Mouse (Mus musculus) spleen, adult 10 weeks (tissue): Measurements from ENCODE around the gene Dck. TPM values are rescaled to one million over a fixed set of nuclear protein-coding genes. Genes with fewer than 3 reads are reported as not detected.

ENCODE experiments used
- polyA plus RNA-seq: library from polyadenylated mRNA; stranded (reverse); fragments of 350-450 nt; fragmentation: Illumina TruSeq; extraction: RNeasy Lipid Tissue Mini Kit (QIAGEN cat#74804); gene quantifications from one replicate; pipeline ENCODE4 v1.2.3, GENCODE M21; 2015; ENCODE audit warnings: low replicate concordance; ENCODE audit not compliant: insufficient read depth

The Dck gene
- polyA plus RNA-seq = 54.2 TPM

DNA sequence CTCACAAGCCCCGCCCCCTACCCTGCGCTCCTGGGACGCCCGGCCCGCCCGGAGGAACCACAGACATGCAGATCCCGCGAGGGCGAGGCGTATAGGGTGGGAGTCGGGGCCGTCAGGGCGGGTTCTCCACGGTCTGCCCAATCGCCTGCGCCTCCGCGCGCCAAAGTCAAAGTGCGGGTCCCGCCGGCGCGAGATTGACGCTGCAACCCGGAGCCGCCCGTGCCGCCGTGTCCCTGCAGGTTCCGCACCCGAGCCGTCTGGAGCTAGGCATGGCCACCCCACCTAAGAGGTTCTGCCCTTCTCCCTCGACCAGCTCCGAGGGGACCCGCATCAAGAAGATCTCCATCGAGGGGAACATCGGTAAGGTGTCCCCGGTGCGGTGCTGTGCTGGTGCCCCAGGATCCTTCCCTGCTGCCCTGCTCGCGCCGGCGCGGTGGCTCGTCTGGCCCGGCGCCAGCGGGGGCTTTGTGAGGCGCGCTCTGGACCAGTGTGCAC is at the start of gene Dck:
Gene Dck (plus strand): TSS at position 10 of the 495 bp plus-strand sequence.

DNA sequence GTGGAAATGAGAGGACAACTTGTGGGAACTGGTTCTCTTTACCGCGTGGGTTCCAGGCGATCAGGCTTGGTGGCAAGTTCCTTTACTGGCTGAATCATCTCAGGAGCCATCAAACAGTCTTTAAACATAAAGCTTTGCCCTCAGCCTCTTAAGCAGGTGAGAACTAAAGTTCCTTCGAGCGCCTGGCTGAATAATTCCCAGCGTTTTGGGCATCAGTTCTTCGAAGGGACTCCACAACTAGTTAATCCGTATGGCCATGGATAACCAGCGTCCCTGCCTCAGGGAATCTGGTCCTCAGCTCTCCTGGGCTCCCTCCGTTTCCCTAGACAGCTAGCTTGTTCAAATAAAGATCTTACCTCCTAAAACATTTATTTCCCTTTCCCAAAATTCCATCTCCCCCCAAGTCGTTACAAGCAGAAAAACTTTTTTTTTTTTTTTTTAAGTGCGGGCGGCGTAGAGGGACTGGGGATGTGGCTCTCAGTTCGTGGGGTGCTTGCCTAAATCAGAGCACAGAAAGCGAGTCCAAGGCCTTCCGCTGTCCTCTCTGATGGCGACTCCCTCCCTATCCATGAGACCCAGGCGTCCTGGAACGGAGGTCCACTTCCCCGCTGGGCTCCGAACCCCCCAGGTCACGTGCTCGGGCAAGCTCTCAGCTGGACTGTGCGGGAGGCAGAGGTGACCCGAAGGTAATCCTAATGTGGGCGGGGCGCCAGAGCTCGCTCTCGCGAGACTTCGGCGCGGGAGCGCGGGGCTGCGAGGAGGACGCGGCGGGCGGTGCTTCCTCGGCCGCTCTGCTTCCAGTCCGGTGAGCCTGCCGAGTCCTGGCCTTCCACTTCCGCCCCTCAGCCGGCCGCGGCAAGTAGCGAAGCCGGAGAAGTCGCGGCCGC is 44.4 kb upstream of the Dck start, which contains the start of gene Mob1b:
Gene Mob1b (plus strand): TSS at position 740 of the 887 bp plus-strand sequence.

Other genes starting within 250 kb of the Dck start
- 1,764 TPM for gene Jchain, start 237.1 kb upstream of the Dck start, polyA plus RNA-seq
- gene Utp3, start 210.5 kb upstream of the Dck start, polyA plus RNA-seq = 91.5 TPM
- 26.9 TPM for gene Rufy3, start 200.0 kb upstream of the Dck start, polyA plus RNA-seq
- 70.3 TPM for gene Grsf1, start 88.8 kb upstream of the Dck start, polyA plus RNA-seq
- gene Mob1b, start 44.1 kb upstream of the Dck start, polyA plus RNA-seq = 24.9 TPM
- gene Slc4a4, start 121.8 kb downstream of the Dck start, polyA plus RNA-seq = 0.25 TPM